Mouse (Mus musculus): Measurements from ENCODE around the gene Golga4.

- TF ChIP-seq CTCF (IDR thresholded peaks at IDR 0.05) (no peak), EP300 (IDR thresholded peaks at IDR 0.05) (no peak)
Measured at GRCm38 (mm10) chr9:118622376-118623166, 116.5 kb downstream of the Golga4 start.

Measured in lung, postnatal 0 days (tissue).